Mouse (Mus musculus): Measurements from ENCODE around the gene Cox10.
"Not testable (repeated sequence)": the region's sequence is repeated elsewhere in the genome, so short reads cannot be mapped to it uniquely, and the experiment has no call there.

Gene Cox10

DNA sequence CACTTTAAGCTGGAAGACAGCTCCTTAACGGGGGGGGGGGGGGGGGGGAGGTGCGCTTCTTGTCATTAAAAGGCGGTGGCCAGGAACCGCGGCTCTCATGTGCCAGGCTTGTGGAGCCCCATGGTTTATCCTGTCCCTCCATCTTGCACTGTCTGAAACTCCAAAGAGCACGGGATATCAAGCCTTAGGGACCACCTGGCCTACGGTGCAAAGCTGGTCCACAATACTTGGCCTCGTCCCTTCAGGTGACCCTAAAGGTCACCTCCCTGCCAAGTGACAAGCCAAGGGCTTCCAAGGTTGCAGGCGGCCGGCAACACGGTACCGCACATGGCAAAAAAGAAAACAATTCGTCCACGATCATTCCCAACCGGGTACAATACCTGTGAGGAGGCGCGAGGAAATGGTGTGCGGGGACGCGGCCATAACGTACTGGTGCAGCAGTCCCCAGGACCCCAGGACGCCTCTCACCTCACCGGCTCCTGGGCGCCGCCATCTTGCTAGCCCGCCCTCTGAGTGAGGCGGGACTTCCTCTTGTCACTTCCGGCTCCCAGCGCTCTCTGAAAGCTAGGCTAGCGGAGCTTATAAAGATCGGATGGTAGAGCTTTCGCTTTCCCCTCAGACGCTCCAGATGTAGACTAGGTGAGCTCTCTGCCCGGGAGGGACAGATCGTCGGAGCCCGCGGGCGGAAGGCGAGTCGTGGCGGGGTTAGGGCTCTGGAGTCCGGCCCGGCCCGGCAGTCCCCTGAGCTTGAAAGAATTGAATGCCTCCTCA lies at the start of gene Cox10:
TSS of gene Cox10 (minus strand) at position 513 of the 771 bp plus-strand sequence.
- in situ Hi-C loops (cut with MboI): no loop called here

DNA sequence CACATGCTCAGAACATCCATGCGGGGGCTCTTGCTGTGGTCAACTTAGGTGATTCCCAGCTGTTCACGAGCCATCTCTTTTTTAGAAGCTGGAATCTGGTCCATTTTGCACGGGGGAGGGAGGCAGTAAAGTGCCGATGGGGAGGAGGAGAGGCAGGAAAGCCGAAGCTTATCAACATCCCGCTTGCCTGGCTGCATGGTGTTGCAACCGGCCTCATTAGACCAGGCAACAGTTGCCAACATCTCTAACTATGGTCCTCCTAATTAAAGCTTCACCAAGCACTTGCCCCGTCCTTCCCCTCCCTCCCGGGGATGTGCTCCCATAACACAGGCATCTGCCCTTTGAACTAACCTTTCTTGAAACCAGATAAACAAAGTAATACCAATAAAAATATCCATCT lies 48.7 kb upstream of the Cox10 start:
- in situ Hi-C loops (cut with MboI): no loop called here

DNA sequence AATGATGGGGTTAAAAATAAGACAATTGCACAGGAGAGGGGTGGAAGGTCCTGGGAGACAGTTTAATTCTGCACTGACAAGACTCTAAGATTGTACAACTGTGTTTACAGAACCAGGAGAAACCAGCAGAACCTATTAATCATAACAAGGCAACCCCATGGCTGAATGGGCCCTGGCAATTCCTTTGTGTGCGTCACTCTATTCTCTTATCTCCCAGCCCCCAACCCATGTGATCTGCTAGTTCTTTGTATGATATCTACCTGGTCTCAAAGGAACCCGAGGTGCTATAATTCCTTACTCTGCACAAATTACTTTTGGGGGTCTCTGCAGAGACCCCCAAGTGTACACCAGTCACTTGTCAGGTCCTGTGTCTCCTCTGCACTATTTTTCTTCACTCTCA lies 46.2 kb upstream of the Cox10 start:
- in situ Hi-C loops (cut with MboI): no loop called here

DNA sequence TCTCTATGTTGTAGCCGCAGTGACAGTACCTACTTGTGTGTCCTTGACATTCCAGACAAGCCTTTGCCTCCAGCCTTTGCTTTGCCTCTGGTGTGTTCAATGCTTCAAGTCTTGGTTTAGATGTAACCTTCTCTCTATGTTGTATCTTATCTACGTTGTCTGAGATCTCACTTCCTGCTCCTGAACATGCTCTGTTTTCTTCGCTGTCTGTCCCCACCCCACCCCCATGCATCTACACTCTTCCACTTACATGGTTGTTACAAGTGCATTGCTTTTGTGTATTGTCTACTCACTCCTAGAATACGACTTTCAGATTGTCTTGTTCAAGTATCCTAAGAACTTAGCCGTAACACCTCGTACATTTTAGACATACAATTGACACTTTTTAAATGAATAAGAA lies 43.9 kb upstream of the Cox10 start:
- in situ Hi-C loops (cut with MboI): not testable (repeated sequence)

DNA sequence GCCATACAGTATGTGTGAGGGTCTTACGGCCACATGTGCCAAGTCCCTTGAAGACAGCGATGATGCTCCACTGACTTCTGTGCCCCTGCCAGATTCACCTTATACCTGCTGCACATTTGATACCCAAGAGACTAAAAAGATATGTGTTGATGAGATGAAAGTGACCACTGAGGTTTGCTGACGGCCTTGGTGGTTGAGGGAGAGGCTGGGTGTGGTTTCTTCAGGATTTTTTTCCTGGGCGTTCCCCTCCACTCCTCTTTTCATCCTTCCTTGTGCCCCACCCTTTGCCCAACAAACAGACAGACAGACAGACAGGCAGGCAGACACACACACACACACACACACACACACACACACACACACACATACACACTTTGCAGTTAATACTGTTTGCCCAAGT lies 37.4 kb upstream of the Cox10 start:
- in situ Hi-C loops (cut with MboI): no loop called here

DNA sequence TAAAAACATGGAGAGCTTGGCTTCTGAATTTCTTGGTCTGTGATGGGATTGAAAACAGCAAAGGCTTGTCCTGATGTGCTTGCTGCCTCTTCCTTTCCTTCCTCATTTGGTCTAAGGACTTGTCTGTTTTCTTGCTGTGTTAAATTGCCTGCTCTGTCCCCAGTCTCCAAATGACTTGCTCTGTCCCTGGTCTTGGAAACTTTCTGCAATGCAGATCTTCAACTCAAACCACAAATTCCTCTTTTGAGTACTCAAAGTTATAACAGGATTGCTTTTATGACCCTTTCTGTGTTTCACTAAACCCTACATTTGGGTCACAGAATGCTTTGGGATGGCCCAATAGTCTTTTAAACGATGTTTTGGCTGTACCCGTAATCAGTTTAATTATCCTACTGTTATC lies 36.6 kb upstream of the Cox10 start:
- in situ Hi-C loops (cut with MboI): no loop called here

DNA sequence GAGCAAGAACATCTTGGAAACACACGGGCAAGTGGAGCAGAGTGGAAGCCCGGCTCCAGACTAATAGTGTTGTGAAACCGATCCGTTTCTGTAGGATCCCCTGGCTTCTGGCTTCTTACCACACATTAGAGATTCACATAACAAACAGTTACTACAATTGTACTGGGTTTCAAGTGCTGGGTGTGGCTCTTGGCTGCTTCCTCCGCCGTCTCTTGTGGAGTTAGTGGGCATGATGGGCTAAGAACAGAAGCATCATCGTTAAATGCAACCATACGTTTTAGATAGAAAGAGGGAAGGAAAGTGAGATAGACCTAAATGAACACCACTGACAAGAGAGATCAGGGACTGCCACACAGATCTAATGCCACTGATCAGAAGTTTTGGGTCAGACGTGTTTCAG lies 35.8 kb upstream of the Cox10 start:
- in situ Hi-C loops (cut with MboI): no loop called here

DNA sequence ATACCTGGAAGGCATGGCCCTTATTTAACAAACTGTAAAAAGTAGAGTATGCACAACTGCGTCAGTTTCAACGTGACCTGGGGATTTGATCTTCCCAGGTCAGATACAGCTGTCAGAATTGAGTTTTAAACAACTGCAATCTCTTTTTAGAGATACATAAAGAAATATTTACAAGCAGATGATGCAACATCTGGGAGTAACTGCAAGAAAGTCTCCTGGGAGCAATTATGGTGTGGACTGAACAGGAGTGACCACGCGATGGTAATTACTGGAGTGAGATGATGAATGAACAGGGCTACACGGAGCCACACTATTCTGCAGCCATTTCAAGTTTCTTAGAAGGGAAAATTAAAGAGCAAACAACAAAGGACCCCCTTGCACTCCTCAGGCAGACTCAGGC lies 20.8 kb upstream of the Cox10 start:
- in situ Hi-C loops (cut with MboI): no loop called here

DNA sequence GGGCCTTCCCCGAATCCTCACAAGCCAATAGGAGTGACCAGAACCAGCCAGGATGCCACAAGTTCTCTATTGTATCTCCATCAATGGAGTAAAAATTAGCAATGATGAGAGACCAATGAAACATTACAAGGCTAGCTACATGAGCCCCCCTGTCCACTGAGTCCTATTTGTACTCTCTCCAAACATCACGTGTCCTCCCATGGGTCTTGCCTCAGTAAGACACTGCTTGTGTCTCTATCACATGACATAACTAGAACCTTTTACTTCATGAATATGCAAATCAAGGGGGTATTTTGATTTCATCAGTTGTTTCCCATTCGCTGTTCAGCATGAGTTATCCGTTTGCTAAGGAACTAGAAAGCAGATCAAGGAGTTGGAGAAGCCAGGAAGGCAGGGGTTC lies 13.8 kb upstream of the Cox10 start:
- in situ Hi-C loops (cut with MboI): no loop called here

DNA sequence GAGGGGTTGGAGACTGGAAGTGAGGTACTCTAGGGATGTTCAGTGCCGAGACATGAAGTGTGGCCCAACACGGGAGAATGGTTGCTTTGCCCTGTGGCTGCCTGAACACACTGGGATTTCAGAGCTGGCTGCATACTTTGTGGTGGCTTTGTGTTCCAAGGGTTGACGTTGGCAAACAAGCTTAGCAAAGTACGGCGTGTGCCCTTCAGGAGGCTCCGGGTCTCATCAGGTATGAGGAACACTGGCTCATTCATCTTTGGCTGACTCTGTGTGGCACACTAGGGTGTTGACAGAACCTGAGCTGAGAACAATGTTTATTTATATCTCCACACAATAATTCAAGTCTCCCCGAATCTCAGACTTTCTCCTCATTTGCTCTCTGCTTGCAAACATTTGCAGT lies 11.9 kb upstream of the Cox10 start:
- in situ Hi-C loops (cut with MboI): no loop called here

DNA sequence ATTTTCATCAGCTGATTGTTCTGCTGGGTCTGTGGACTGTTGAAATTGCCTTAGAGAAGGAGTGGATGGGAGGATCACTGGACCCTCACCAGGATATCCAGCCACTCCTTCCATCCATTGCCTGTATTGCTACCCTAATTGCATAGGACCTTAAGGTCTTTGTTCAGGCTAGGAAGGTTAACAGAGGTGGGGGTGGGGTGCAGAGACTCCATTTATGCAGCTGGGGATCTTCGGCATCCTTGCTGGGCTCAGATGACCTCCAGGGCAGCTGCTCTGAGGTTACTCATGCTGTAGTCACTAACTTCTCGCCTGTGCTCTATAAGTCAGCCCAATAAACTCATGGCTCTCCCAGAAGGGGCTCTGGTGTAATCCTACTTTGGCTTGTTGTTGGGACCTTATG lies 10.4 kb upstream of the Cox10 start:
- in situ Hi-C loops (cut with MboI): no loop called here

DNA sequence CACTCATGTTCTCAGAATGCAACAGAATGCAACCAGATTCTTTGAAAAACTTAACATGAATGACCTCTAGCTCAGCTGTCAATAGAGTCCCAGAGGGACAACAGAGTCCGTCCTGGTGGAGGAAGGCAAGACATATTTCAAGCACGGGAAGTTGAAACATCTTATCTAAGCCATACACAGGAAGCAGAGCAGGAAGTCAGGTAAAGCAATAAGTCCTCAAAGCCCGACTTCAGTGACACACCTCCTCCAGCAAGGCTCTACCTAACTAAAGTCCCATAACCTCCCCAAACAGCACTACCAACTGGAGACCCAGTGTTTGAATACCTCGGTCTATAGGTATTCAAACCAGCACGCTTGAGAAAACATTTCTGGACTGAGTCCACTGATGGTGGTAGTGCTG lies 6.6 kb upstream of the Cox10 start:
- in situ Hi-C loops (cut with MboI): no loop called here

DNA sequence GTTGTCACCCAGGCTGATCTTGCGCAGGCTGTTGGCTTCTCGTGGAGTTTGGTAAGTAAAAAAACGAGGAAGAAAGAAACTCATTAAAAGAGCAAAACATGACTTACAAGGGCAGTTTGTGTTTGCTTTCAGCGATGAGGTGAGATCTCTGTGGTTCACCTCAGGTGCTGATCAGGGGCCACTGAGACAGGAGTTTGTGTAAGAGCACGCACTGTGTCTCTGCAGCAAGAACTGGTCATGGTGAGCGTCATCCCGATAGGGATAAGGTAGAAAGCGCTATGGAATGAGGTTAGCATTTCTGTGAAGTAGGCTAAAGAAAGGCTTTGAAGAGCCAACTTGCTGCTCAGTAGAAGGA lies 436 bp upstream of the Cox10 start:
- in situ Hi-C loops (cut with MboI): no loop called here

DNA sequence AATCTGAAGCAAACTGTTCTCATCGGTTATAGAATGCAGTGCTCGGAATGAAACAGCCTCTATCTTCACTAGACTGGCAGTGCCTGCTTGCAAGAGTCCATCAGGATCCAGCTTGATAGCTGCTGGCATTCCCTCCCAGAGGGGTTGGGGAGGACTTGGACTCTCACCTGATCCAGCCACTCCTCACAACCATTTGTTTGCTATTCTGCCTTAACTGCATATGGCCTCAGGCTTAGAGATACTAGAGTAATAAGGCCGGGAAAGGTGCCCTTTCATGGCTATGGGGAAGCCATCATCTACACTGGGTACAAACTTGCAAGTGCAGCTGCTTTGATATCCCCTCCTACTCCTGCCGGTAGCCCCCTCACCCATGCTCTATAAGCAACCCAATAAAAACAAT lies 3.1 kb downstream of the Cox10 start:
- in situ Hi-C loops (cut with MboI): no loop called here

DNA sequence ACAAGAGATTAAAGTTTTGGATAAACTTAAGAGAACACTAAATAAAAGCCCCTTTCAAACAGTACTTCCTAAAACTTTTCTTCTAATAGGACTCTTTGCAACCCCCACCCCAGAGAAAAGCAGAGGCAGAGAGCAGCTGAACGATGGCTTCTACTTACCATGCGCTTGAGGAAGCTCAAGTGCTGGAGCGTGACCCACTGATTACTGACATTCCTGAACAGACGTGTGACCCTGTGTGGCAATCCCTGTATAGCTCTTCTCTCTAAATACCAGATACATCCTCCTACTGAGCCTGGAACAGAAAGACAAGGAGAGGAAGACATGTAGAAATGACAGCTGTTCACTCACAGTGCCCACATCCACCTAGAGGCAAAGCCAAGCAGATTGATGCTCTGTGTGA lies 5.9 kb downstream of the Cox10 start:
- in situ Hi-C loops (cut with MboI): no loop called here

DNA sequence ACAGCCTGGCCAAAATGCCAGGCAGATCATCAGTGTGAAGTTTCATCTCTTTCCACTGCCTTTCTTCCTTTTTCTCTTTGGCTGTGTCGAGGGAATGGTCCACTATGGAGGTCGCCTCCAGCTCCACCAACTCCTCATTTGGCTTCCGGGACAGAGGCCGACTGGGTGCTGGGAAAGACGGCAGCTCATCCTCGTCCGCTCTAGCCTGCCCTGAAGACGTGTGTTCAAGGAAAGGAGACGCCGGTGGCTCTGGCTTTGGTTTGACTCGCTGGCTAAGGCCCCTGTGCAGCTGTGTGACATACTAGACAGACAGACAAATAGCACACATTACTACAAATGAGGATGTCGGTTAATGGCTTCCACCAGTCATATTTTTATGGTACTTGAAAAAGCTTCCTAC lies 7.7 kb downstream of the Cox10 start:
- in situ Hi-C loops (cut with MboI): no loop called here

DNA sequence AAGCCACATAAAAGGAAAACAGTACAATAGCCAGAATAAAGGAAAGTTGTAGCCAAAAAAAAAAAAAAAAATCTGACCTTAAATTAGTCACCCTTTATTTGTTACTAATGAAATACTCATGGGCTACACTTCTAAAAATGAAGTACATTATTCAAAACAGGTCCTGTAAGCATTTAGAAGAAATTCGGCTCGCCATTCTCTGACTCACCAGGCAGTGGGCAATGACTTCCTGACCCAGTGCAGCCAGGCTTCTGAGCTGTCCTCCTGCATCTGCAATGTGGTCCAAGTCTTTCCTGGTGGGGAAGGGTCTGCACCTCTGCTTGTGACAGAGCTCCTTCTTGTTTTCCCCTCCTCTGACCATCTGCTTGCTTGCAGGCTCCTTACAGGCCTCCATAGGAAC lies 13.3 kb downstream of the Cox10 start:
- in situ Hi-C loops (cut with MboI): no loop called here

DNA sequence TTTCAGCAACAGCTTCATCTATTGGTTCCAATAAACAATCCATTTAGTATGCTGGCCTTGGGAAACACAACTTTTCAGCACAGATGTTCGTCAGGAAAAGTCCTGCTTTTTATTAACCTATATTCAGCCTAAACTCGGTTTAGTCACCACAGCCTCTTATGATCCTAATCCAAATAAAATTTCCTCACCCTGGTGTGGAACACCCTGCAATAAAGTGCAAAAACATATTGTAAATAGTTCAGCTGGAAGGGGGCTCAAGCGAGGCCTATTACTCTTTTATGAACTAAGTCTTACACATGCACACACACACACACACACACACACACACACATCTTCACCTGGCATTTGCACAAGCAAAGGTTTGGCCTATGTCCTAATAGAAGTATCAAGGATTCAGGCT lies 16.1 kb downstream of the Cox10 start:
- in situ Hi-C loops (cut with MboI): no loop called here

DNA sequence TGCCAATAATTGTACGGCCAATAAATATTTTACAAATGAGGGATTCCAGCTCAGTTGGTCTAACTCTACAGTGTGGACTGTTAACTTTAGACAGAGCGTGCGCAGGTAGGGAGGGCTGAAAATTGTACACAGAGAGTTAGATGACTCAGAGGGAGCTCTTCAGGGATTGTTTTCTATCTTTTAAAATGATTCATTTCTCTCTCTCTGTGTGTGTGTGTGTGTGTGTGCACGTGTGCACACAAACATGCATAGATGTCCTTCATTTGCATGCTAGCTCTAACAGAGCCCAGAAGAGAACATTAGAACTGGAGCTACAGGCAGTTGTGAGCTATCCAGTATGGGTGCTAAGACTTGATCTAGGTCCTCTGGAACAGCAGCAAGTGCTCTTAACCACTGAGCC lies 17.0 kb downstream of the Cox10 start:
- in situ Hi-C loops (cut with MboI): no loop called here

DNA sequence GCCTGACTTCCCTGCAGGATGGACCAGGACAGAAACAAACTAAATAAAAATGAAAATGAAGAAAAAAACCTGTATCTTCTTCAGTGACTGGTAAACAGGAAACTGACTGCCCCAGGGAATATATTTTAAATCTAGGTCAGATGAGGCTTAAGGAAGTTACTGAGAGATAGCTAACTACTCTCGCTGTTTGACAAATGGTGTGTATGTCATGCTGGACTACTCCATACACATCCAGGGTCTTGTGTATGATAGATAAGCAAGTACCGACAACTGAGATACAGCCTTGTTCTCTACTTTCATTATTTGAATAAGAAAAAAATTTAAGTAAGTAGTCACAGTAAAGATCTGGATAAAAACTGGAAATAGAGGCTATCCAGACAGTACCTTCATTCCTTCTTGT lies 20.0 kb downstream of the Cox10 start:
- in situ Hi-C loops (cut with MboI): no loop called here

DNA sequence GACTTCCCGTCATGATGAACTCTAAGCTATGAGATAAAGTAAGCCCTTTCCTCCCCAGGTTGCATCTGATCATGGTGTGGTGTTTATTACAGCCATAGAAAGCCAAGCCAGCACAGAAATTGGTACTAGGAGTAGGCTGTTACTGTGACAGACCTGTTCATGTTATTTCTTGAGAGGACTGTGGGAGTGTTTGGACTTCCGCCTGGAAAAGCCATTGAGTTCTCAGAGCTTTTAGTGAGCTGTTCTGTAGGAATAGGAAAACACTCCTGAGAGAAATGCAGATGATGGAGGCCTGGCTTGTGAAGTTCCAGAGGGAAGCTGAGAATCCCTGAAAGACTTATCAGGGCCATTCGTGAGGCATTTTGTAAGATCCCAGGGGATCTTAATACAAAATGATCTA lies 20.8 kb downstream of the Cox10 start:
- in situ Hi-C loops (cut with MboI): no loop called here

DNA sequence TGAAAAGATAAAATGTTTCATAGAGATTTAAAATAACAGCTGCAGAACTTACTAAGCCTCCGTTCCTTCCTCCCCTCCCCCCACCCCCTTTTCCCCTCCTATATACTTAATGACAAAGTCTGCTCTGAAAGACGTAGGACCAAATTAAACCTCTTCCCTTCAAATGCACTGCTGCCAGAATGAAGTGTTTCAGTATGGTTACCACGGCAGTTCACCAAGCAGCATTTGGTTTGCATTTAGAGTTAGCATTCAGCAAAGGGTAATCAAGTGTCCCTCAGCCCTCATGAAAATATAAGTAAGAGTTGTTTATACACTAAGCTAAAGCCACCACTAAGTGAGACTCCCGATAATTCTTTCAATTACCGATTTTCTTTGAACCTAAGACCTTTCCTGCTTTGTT lies 25.9 kb downstream of the Cox10 start:
- in situ Hi-C loops (cut with MboI): no loop called here

DNA sequence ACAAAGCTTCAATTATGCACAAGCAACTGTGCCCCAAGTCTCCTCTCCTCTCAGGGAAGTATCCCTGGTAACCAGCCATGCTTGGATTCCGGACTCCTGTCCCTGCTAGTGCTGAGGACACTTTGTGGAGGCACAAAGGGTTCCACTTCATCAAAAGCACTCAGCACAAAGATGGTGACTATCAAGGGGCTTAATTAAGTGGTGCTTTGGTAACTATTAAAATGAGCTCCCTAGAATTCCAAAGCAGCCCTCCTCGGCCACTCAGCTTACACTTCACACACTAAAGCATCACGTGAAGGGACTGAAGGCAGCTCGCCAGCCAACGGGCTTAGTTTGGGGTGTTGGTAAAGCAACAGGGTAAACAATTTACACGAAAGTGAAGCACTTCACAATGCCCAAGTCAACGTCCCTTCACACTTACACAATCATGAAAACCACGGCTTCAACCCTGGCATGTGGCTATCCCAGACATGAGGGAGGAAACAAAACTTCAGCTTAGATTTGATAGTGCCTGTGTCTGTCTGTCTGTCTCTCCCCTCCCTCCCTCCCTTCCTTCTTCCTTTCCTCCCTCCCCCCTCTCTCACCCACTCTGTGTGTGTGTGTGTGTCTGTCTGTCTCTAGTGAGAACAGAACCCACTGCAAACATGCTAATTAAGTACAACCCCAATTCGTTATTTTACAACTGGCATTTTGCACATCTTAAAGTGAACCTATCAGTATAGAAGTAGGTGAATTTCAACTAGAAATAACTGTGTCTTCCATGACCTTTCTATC lies 27.9 kb downstream of the Cox10 start:
- in situ Hi-C loops (cut with MboI): no loop called here

DNA sequence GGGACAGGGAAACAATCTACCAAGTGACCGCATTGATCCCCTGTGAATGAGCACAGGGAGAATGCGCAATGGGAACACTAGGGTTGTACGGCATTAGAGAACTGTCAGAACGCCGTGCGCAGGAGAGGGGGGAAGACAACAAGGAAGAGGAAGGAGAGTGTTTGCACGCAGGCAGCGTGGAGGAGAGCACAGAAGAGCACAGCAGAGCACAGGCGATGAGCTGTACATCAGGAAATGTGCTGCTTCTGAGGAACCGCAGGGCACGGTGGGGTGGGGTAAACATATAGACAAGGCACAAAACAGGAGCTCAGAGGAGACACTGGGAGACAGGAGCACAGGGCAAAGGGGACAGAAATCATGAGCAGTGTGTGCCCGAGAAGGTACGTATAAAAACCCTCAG lies 31.8 kb downstream of the Cox10 start:
- in situ Hi-C loops (cut with MboI): no loop called here

All from mature B cell (primary cell).